Mouse (Mus musculus) heart, embryonic 16.5 days (tissue): Measurements from ENCODE around the gene Boll. TPM values are rescaled to one million over a fixed set of nuclear protein-coding genes. Genes with fewer than 3 reads are reported as not detected.
"Not testable (repeated sequence)": the region's sequence is repeated elsewhere in the genome, so short reads cannot be mapped to it uniquely, and the experiment has no call there.

ENCODE experiments used
- ATAC-seq: fragments of 200-750 bp; cut with Nextera tagmentation; replicated peaks from 2 replicates; pipeline ENCODE4 v1.8.0; 2017; ENCODE audit warnings: moderate number of reproducible peaks; ENCODE audit not compliant: insufficient read depth, low FRiP score; ENCODE audit errors: extremely low read depth
- H3K27ac ChIP-seq: fragments of 300-500 bp; sonication (generic); 2 replicates; pipeline ENCODE4 v1.5.1; 2014; ENCODE audit warnings: mild to moderate bottlenecking, low read length, control low read depth, moderate library complexity
- H3K27me3 ChIP-seq: fragments of 300-500 bp; sonication (generic); 2 replicates; pipeline ENCODE4 v1.6.1; 2014; ENCODE audit warnings: low read length, mixed read lengths; ENCODE audit not compliant: control insufficient read depth, insufficient read depth
- H3K36me3 ChIP-seq: fragments of 300-500 bp; sonication (generic); 2 replicates; pipeline ENCODE4 v1.6.1; 2014; ENCODE audit not compliant: control insufficient read depth, insufficient read depth
- H3K4me1 ChIP-seq: fragments of 300-500 bp; sonication (generic); 2 replicates; pipeline ENCODE4 v1.6.1; 2014; ENCODE audit warnings: low read length, mixed read lengths; ENCODE audit not compliant: control insufficient read depth, insufficient read depth
- H3K4me2 ChIP-seq: fragments of 300-500 bp; sonication (generic); 2 replicates; pipeline ENCODE4 v1.6.1; 2014; ENCODE audit warnings: low read depth, mild to moderate bottlenecking, control low read depth, low read length
- H3K4me3 ChIP-seq: fragments of 300-500 bp; sonication (generic); 2 replicates; pipeline ENCODE4 v1.5.1; 2014; ENCODE audit warnings: mild to moderate bottlenecking, control low read depth, low read length
- H3K9ac ChIP-seq: fragments of 300-500 bp; sonication (generic); 2 replicates; pipeline ENCODE4 v1.6.1; 2014; ENCODE audit warnings: low read length, control low read depth
- H3K9me3 ChIP-seq: fragments of 300-500 bp; sonication (generic); replicated peaks from 2 replicates; pipeline ENCODE4 v1.6.1; 2016; ENCODE audit warnings: low read length; ENCODE audit not compliant: control insufficient read depth
- WGBS: fragments of 180-500 bp; shearing (Covaris S2); extraction: QIAGEN DNeasy Blood & Tissue Kit; methylation state at CpG from one replicate; pipeline ENCODE4 v1.1.7; 2014; 5-methylcytosine and 5-hydroxymethylcytosine counted together
- polyA plus RNA-seq: library from polyadenylated mRNA; unstranded; fragments of >200 nt; fragmentation: Nextera tagmentation; extraction: Ambion mirVana; gene quantifications from 2 replicates; pipeline ENCODE4 v1.2.1, GENCODE M21; 2015

Boll gene
- polyA plus RNA-seq, 1 experiment from 2014 or later, result 0.21 TPM

GRCm38 (mm10) chr1:55399891-55400290 lies 36.6 kb upstream of the Boll start:
- H3K4me2 ChIP-seq, result no peak overlapping the region
- ATAC-seq, result no peak
- no peaks in the 10 kb centered on the region for H3K4me1 ChIP-seq
- H3K27me3 ChIP-seq, result peaks cover 2% of the 10 kb centered on the region; the same call in 1 of the 2 replicates
- no peaks in the 10 kb centered on the region for H3K9me3 ChIP-seq
- H3K4me3 ChIP-seq, result no peak overlapping the region
- no peak overlapping the region for H3K9ac ChIP-seq
- 25% methylated on average over 5 of the region's 5 CpGs for WGBS
- H3K27ac ChIP-seq, result no peak overlapping the region
- H3K36me3 ChIP-seq, result no peaks in the 10 kb centered on the region

DNA sequence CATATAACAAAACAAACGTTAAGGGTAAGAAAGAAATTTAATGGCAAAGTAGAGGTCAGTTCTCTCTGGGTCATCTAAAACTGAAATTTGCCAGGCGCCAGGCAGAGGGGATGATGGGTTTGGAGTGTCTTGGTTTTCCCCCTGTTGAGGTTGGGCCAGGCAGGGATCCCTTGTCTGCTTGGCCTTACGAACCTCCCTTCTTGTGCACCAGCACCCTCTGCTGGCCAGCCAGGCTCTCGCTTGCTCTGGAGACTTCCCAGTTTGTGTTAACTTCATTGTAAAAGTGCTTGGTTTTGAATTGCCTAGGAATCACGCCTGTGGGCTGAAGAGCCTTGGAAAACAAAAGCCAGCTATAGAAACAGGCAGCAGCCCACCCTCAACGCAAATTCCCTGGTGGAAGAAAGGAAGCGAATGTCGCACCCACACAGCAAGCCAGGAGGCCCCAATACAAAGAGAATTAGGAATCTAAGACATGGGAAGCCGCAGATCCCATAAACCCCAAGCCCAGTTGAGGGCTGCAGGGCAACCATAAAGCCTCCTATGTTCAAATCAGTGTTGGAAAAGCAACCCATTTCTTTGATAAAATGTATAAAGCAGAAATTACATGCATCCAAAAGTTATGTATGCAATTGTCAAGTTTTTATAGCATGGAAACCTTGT lies 20.0 kb upstream of the Boll start:
- WGBS, result 14% methylated on average over 9 of the region's 9 CpGs
- no peak overlapping the region for H3K4me3 ChIP-seq
- no peaks in the 10 kb centered on the region for H3K36me3 ChIP-seq
- H3K9ac ChIP-seq, result no peak overlapping the region
- H3K27ac ChIP-seq, result no peak overlapping the region
- no peak overlapping the region for H3K4me2 ChIP-seq
- no peaks in the 10 kb centered on the region for H3K27me3 ChIP-seq
- H3K9me3 ChIP-seq, result no peaks in the 10 kb centered on the region
- no peaks in the 10 kb centered on the region for H3K4me1 ChIP-seq
- no peak for ATAC-seq

GRCm38 (mm10) chr1:55380527-55380926 lies 17.3 kb upstream of the Boll start:
- no peak overlapping the region for H3K9ac ChIP-seq
- no peaks in the 10 kb centered on the region for H3K36me3 ChIP-seq
- WGBS, result 79% methylated on average over 2 of the region's 2 CpGs
- H3K4me3 ChIP-seq, result no peak overlapping the region
- no peaks in the 10 kb centered on the region for H3K27me3 ChIP-seq
- H3K9me3 ChIP-seq, result no peaks in the 10 kb centered on the region
- H3K4me1 ChIP-seq, result no peaks in the 10 kb centered on the region
- no peak overlapping the region for H3K4me2 ChIP-seq
- no peak overlapping the region for H3K27ac ChIP-seq
- ATAC-seq, result no peak

DNA sequence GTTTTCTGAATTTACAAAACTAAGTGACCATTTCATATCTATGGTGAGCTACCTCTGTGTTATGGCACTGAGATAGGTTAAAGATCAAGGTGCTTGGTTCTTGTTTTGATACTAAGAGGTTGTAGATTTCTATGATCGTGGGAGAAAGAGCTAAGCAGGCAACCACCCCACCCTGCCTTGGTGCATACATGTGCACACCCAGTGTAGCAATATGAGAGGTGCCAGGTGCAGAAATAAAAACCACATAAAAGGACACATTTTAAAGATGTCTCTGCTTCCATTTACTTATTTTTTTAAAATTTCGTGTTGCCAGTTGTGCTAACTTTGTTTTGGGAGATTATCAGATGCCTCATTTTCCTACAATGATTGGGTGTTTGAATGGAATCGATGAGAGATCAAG lies 9.4 kb upstream of the Boll start:
- Histone ChIP-seq H3K27me3 (no peaks in the 10 kb centered on the region), H3K4me2 (no peak overlapping the region), H3K4me3 (no peak overlapping the region), H3K9ac (no peak overlapping the region), H3K36me3 (no peaks in the 10 kb centered on the region), H3K9me3 (no peaks in the 10 kb centered on the region), H3K27ac (no peak overlapping the region), H3K4me1 (no peaks in the 10 kb centered on the region)
- 72% methylated on average over 3 of the region's 3 CpGs for WGBS
- ATAC-seq, result no peak

- peak; percentile 60 for ATAC-seq
- peaks cover 8% of the 10 kb centered on the region for H3K9me3 ChIP-seq
- no peak overlapping the region for H3K27ac ChIP-seq
- no peaks in the 10 kb centered on the region for H3K36me3 ChIP-seq
- peak overlapping the region; percentile 59 for H3K4me3 ChIP-seq
- H3K4me2 ChIP-seq, result peak overlapping the region; percentile 77
- peak overlapping the region; percentile 34 for H3K9ac ChIP-seq
- H3K4me1 ChIP-seq, result no peaks in the 10 kb centered on the region
- H3K27me3 ChIP-seq, result peaks cover 17% of the 10 kb centered on the region
- WGBS, result 3% methylated on average over 26 of the region's 27 CpGs
Observed at GRCm38 (mm10) chr1:55363586-55363985, 317 bp upstream of the Boll start.

GRCm38 (mm10) chr1:55362634-55363033 lies 635 bp downstream of the Boll start:
- no peak overlapping the region for H3K27ac ChIP-seq
- no peak for ATAC-seq
- 45% methylated on average over 45 of the region's 49 CpGs for WGBS

GRCm38 (mm10) chr1:55351914-55352313 lies 11.4 kb downstream of the Boll start:
- not testable (repeated sequence) for H3K9ac ChIP-seq, H3K4me3 ChIP-seq, ATAC-seq, H3K36me3 ChIP-seq, H3K4me1 ChIP-seq, H3K27me3 ChIP-seq, H3K4me2 ChIP-seq, H3K27ac ChIP-seq, H3K9me3 ChIP-seq
- 69% methylated on average over 2 of the region's 2 CpGs for WGBS

More at GRCm38 (mm10) chr1:55362634-55363033, 635 bp downstream of the Boll start:
- H3K36me3 ChIP-seq, result no peaks in the 10 kb centered on the region
- peak overlapping the region; percentile 77 for H3K4me2 ChIP-seq
- H3K4me3 ChIP-seq, result peak overlapping the region; percentile 59
- peaks cover 17% of the 10 kb centered on the region for H3K27me3 ChIP-seq
- H3K9me3 ChIP-seq, result peaks cover 8% of the 10 kb centered on the region
- H3K4me1 ChIP-seq, result no peaks in the 10 kb centered on the region
- no peak overlapping the region for H3K9ac ChIP-seq

DNA sequence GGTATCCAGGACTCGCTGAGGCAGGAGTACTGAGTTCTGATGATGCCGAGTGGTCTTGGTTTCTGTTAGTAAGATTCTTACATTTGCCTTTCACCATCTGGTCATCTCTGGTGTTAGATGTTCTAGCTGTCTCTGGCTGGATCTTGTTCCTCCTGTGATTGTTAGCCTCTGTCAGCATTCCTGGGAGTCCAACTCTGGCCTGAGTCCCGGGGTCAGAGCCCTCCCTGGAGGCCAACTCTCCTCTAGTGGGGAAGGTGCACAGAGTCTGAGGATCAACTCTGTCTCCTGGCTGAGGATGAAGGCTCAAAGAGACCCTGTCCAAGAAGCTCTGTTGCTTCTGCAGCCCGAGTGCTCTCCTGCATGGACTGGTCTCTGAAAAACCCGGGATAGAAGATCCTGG lies 37.8 kb downstream of the Boll start:
- not testable (repeated sequence) for H3K9me3 ChIP-seq, H3K27ac ChIP-seq, H3K4me3 ChIP-seq, H3K4me1 ChIP-seq, H3K9ac ChIP-seq, H3K4me2 ChIP-seq, H3K36me3 ChIP-seq, H3K27me3 ChIP-seq, ATAC-seq
- WGBS, result 80% methylated on average over 5 of the region's 5 CpGs

GRCm38 (mm10) chr1:55301077-55301476 lies 62.2 kb downstream of the Boll start:
- Histone ChIP-seq H3K27me3 (no peaks in the 10 kb centered on the region), H3K4me3 (no peak overlapping the region)
- no peak for ATAC-seq

More at GRCm38 (mm10) chr1:55301077-55301476, 62.2 kb downstream of the Boll start:
- H3K9me3 ChIP-seq, result no peaks in the 10 kb centered on the region
- H3K4me2 ChIP-seq, result no peak overlapping the region
- H3K36me3 ChIP-seq, result no peaks in the 10 kb centered on the region
- no peak overlapping the region for H3K27ac ChIP-seq
- H3K4me1 ChIP-seq, result no peaks in the 10 kb centered on the region
- no peak overlapping the region for H3K9ac ChIP-seq
